Mouse (Mus musculus) right cerebral cortex, postnatal 10 days (tissue): Measurements from ENCODE around the gene Asrgl1.

Source experiments
- DNase-seq, 2 experiments: peaks; one replicate each; pipeline ENCODE4 v3.0.0; 2021; ENCODE audit warnings: low spot score in 2 of 2

Asrgl1 gene

GRCm38 (mm10) chr19:9071456-9072156, 63.8 kb downstream of the Asrgl1 start:
- peak; percentile 59 to 64 for DNase-seq

GRCm38 (mm10) chr19:9070316-9070715, 65.1 kb downstream of the Asrgl1 start:
- DNase-seq, result no peak

- peak; percentile 76 to 79 for DNase-seq
Observed at GRCm38 (mm10) chr19:9069687-9070307, 65.6 kb downstream of the Asrgl1 start.

GRCm38 (mm10) chr19:9067292-9067691, 68.1 kb downstream of the Asrgl1 start:
- DNase-seq, result no peak

- peak; percentile 52 to 71 for DNase-seq
Observed at GRCm38 (mm10) chr19:9065621-9066561, 69.5 kb downstream of the Asrgl1 start.

- DNase-seq, result no peak
Observed at GRCm38 (mm10) chr19:9063831-9064230, 71.6 kb downstream of the Asrgl1 start.

- DNase-seq, result no peak
Observed at GRCm38 (mm10) chr19:9062822-9063221, 72.6 kb downstream of the Asrgl1 start.

GRCm38 (mm10) chr19:9061221-9061893, 74.1 kb downstream of the Asrgl1 start:
- no peak for DNase-seq

- DNase-seq, result no peak
Observed at GRCm38 (mm10) chr19:9060103-9060502, 75.3 kb downstream of the Asrgl1 start.
